Mouse (Mus musculus) Patski (cell line): ENCODE data around the gene Shisa5. TPM values are rescaled to one million over a fixed set of nuclear protein-coding genes. Genes with fewer than 3 reads are reported as not detected.
A peak's percentile ranks its signal among the peaks of the same experiment; 100 is the strongest.

Experiments
- ATAC-seq: fragments of 100-300 bp; one replicate; pipeline ENCODE4 v1.8.0; 2021
- CTCF ChIA-PET: fragments of 350-600 bp; sonication (Branson Sonifier 250); formaldehyde crosslinking; loops from one replicate; lab custom pipeline; 2022; ENCODE audit warnings: inconsistent platforms; lab: Charles Lee
- POLR2A ChIA-PET: fragments of 350-600 bp; sonication (Branson Sonifier 250); formaldehyde crosslinking; loops from one replicate; lab custom pipeline; 2022; ENCODE audit warnings: antibody characterized with exemption, inconsistent platforms; lab: Charles Lee
- DNase-seq: peaks from one replicate; pipeline ENCODE4 v3.0.0-alpha.2; 2011; ENCODE audit warnings: low read depth, low spot score
- H3K27me3 ChIP-seq: fragments of 371-371 bp; one replicate; pipeline ENCODE4 v1.5.1; 2021
- CTCF ChIP-seq: fragments of 100-300 bp; IDR thresholded peaks from one replicate; pipeline ENCODE4 v1.5.1; 2021
- in situ Hi-C: fragments of 300-500 bp; cut with MboI; formaldehyde crosslinking; loops from 3 replicates; pipeline ENCODE4 v1.11.1; 2018; ENCODE audit warnings: low pct_unique_long_range_greater_than_20kb, mixed read lengths
- polyA plus RNA-seq: library from polyadenylated mRNA; unstranded; gene quantifications from one replicate; pipeline ENCODE4 v1.2.3, GENCODE M21; 2021

Shisa5 gene
- polyA plus RNA-seq, 1 experiment from 2014 or later: 86.9 TPM

DNA sequence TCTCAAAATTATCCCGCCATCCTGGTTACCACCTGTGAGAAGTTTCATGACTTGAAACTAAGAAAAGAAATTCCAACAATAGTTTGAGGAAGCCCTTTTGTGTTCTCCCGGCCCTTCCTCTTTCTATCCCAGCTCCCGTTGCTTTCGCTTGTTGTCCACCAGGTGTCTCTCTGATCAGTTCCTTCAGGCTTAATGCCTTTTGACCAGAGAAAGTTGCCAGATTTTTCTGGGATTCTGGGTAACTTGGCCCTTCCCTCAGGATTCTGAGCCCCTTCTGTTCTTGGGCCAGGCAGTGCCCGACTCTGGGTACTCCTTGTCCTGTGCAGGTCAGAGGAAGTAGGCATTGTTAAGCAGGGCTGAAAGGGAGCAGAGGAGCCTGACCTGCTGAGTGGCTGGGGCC, 49.6 kb downstream of the Shisa5 start:
- in situ Hi-C loops: loop anchor here (5.0 kb wide), 1 partner anchor 34 kb away; no protein-coding TSS in a partner anchor
- DNase-seq: no peak
- POLR2A ChIA-PET: interaction anchor here (1.3 kb wide), 1 partner anchor 9 kb away, joined by 3 read pairs; no protein-coding TSS in a partner anchor
- ATAC-seq: no peak
- TF ChIP-seq CTCF: no peak
- H3K27me3 ChIP-seq: no peaks in the 10 kb centered on the region
- CTCF ChIA-PET: interaction anchor here (0.7 to 7.6 kb wide), 8 partner anchors 9 to 34 kb away, joined by 3 to 77 read pairs (median 6); partner anchors contain the start of gene Atrip

DNA sequence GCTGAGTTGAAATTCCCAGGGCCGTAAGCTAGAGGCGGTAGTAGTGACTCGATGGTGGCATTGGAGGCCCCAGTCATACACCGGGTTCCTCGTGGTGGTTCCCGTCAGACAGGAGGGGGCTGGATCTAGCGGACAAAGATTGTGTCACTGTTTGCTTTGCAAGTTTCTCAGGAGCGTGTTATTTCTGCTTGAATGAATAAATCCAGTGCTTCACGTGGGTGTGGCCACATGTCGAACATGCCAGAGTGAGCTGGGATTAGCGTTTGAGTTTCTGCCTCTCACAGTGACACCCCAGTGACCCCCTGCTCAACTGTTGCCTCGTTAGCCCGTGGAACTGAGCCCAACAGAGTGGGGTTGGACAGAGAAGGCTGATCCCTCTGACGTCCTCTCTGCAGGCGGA, 52.1 kb downstream of the Shisa5 start:
- ChIA-PET CTCF (interaction anchor here (7.6 kb wide), 1 partner anchor 31 kb away, joined by 77 read pairs; no protein-coding TSS in a partner anchor), POLR2A (interaction anchor here (1.1 kb wide), 1 partner anchor 9 kb away, joined by 3 read pairs; no protein-coding TSS in a partner anchor)
- TF ChIP-seq CTCF: no peak
- no peak for DNase-seq
- no peak for ATAC-seq
- peaks cover under 1% of the 10 kb centered on the region for H3K27me3 ChIP-seq
- in situ Hi-C loops: no loop called here

DNA sequence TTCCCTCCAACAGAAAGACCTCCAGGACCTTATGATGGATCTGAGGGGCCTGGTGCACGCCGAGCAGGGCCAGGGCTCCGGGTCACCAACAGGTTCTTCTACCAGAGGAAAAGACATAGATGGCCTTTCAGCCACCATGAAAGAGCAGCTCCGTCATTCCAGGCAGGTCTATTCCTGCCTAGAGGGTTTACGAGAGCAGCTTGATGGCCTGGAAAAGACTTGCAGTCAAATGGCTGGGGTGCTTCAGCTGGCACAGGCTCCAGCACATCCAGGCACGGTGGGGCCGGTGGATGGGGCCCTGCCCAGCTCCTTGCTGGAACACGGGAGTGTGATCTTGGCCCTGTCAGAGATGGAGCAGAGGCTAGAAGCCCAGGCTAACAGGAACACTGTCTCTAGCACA, 53.4 kb downstream of the Shisa5 start:
- ATAC-seq: no peak
- CTCF ChIA-PET: interaction anchor here (7.6 kb wide), 1 partner anchor 30 kb away, joined by 77 read pairs; no protein-coding TSS in a partner anchor
- H3K27me3 ChIP-seq: peaks cover 12% of the 10 kb centered on the region
- TF ChIP-seq CTCF: no peak
- in situ Hi-C loops: no loop called here
- no peak for DNase-seq
- POLR2A ChIA-PET: no interaction called here

DNA sequence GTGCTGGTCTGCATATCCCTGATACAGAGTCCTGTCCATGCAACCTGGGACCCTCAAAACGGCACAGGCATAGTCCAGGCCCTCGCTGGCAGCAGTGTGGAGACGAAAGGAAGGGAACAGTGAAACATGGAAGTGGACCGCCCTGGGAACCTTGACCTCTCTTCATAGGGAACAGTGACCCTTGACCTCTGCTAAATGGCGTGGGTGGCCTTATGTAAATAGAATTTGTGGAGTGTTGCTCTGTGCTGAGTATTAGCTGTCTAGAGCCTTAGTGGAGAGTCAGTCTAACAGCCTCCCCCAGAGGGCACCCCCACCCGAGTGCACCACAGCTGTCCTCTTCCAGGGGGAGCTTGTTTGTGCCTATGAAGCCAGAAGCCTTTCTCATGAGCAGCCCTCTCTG, 54.4 kb downstream of the Shisa5 start:
- ATAC-seq (no peak), DNase-seq (no peak)
- in situ Hi-C loops: no loop called here
- peaks cover 13% of the 10 kb centered on the region for H3K27me3 ChIP-seq
- ChIA-PET POLR2A (no interaction called here), CTCF (interaction anchor here (7.6 kb wide), 1 partner anchor 29 kb away, joined by 77 read pairs; no protein-coding TSS in a partner anchor)
- no peak for TF ChIP-seq CTCF

DNA sequence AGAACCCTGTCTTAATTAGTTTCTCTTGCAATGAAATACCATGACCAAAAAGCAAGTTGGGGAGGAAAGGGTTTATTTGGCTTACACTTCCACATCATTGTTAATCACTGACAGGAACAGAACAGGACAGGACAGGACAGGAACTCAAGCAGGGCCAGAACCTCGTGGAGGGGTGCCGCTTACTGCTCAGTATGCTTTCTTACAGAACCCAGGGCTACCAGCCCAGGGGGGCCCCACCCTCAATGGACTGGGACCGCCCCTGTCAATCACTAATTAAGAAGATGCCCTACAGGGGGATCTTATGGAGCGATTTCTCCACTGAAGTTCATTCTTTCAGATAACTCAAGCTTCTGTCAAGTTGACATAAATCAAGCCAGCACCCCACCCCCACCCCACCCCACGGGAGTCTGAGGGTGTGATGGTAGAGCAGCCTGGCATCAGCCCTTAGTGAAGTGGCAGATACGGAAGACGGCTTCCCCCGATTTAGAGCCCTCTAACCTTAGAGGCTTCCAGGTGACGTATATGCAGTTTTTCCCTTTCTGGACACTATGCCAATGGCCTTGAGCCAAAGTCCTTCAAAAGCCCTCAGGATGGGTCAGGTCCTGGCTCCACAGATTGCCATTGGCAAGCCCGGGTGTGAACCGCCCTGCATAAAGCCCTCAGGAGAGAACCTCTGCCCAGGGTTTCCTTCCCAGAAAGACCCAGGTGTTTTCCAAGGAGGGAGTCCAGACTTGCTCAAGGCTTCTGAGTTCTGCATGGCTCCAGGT, 55.6 kb downstream of the Shisa5 start:
- peaks cover 15% of the 10 kb centered on the region for H3K27me3 ChIP-seq
- POLR2A ChIA-PET: no interaction called here
- DNase-seq: no peak
- CTCF ChIA-PET: no interaction called here
- ATAC-seq: no peak
- no peak for TF ChIP-seq CTCF
- in situ Hi-C loops: no loop called here

DNA sequence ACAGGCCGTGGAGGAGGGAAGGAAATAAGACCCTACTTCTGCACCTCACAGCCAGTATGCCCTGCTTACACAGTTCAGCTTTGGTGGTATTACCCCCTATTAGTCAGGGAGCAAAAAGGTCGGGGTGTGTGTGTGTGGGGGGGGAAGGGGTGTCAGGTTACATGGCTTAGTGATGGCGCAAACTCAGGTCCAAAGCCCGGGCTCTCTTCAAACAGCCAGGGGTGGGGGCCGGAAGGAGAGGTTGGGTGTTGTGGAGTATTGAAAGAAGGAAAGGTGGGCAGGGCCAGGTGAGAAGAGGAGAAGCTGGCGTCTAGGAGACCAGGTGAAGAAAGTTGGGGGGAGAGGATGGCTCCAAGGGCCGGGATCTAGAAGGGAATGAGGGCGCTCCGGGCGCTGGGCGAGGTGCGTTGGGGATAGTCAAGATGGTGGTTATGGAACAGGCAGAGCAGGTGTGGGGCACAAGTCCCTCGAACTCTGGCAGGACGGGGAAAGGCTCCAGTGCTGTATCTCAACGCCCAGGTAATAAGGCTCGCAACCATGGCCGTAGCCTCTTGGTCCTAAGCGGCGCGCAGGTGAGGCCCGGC, 56.3 kb downstream of the Shisa5 start:
- no peak for ATAC-seq
- TF ChIP-seq CTCF: no peak
- in situ Hi-C loops: no loop called here
- ChIA-PET POLR2A (no interaction called here), CTCF (no interaction called here)
- no peak for DNase-seq
- H3K27me3 ChIP-seq: peaks cover 22% of the 10 kb centered on the region

DNA sequence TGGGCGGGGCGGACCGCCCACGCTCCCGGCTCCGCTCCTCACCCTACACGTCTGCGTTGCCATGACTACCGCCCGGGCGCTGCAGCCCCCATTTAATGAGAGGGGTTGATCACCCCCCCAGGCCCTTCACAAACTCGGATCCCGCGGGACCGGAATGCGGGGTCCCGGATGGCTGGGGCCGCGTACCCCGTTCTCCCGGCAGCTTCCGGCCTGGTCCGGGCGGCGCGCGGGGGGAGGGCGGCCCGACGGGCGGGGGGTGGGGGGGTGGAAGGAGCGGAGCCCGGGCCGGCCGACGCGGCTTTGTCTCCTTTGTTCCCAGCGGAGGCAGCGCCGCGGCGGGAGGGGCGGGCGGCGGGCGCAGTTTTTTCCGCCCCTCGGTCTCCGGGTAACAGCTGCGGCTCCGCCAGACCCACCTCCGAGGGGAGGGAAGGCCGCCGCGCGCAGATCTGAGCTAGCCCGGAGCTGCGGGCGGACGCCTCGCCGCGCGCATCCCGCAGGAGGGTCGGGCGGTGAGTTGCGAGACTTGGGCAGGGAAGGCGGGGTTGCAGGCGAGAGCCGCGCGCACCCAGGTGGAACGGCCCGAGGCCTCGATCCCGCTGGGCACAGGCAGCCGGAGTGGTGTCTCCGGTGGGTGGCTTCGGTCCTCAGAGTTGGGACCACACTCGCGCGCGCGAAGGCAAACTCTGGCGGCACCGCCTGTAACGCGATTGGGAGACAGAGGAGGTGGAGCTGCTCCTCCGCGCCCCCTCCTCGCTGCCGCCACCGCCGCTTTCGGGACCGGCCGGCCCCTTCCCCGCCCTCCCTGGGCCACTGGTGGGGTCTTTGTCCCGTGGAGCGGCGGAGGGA, 57.0 kb downstream of the Shisa5 start, which contains the start of gene Plxnb1:
Plxnb1 (plus strand) TSS at position 253 of the 846 bp plus-strand sequence.
- ATAC-seq (peak; percentile 11), DNase-seq (no peak)
- no peak for TF ChIP-seq CTCF
- ChIA-PET CTCF (no interaction called here), POLR2A (no interaction called here)
- in situ Hi-C loops: no loop called here
- H3K27me3 ChIP-seq: peaks cover 29% of the 10 kb centered on the region

DNA sequence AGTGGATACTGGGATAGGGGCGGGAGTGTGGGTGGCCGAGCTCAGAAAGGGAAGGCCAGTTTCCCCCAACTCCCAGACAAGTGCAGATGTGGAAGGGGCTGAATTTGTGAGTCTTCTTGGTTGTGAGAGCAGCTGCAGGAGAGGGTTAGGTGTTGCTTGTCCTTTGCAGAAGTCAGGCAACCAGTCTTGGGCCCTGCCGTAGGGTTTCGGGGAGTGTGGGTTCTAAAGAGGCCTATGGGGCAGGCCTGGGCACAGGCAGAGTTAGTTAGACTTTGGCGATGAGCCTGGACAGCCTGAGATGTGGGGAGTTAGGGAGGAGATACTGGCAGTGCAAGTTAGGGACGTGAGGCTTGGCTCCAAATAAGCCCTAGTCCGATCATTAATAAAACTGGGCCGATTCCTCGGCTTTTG, 57.9 kb downstream of the Shisa5 start:
- POLR2A ChIA-PET: interaction anchor here (1.1 kb wide), 1 partner anchor 8 kb away, joined by 3 read pairs; no protein-coding TSS in a partner anchor
- no peak for ATAC-seq

DNA sequence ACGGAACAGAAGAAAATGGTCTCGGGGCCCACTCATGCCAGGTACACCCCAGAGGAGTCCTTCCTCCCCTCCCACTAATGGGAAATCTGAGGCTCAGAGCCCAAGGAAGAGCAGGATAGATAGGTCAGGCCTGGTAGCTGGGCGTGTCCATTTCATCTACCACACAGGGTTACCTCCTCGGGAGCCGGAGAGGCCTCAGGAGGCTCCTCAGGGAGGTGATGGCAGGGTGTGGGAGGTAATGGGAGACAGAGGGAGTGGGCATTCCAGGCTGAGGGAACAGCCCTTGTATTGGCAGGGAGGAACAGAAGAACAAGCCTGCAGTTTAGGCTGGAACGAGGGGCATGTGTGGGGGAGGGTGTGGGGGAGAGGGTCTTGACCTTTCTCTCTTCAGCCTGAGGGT, 58.5 kb downstream of the Shisa5 start:
- no peak for TF ChIP-seq CTCF
- ChIA-PET CTCF (interaction anchor here (1.1 kb wide), 1 partner anchor 8 kb away, joined by 3 read pairs; no protein-coding TSS in a partner anchor), POLR2A (interaction anchor here (1.1 kb wide), 1 partner anchor 9 kb away, joined by 3 read pairs; no protein-coding TSS in a partner anchor)
- H3K27me3 ChIP-seq: peaks cover 36% of the 10 kb centered on the region
- in situ Hi-C loops: no loop called here
- no peak for ATAC-seq
- DNase-seq: no peak

More for the DNA sequence above, 57.9 kb downstream of the Shisa5 start:
- TF ChIP-seq CTCF: no peak
- H3K27me3 ChIP-seq: peaks cover 36% of the 10 kb centered on the region
- in situ Hi-C loops: no loop called here
- no peak for DNase-seq
- CTCF ChIA-PET: no interaction called here

DNA sequence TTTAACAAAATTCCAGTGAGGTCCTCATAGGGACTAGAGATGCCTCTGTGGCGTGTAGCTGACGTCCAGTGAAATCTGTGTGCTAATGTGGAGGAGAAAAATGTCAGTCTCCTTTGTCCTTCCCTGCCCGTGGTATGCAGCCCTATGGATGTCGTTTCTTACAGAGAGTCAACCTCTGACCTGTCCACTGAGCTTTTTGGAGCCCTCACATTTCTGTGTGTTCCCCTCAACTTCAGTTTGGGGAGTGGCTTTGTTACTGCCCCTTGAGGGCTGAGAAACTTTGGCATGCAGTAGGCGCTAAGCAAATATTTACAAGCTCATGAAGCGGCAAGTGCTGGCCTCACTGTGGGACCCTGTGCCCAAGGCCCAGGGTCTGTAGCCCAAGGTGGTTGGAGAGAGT, 58.9 kb downstream of the Shisa5 start:
- ChIA-PET CTCF (interaction anchor here (1.1 kb wide), 1 partner anchor 9 kb away, joined by 3 read pairs; no protein-coding TSS in a partner anchor), POLR2A (interaction anchor here (1.1 kb wide), 1 partner anchor 9 kb away, joined by 3 read pairs; no protein-coding TSS in a partner anchor)
- TF ChIP-seq CTCF: no peak
- peaks cover 41% of the 10 kb centered on the region for H3K27me3 ChIP-seq
- no peak for DNase-seq
- in situ Hi-C loops: no loop called here
- no peak for ATAC-seq
